Mouse (Mus musculus) erythroblast, adult 5-6 weeks (primary cell): ENCODE measurements around the gene Sval3. TPM values are rescaled to one million over a fixed set of nuclear protein-coding genes. Genes with fewer than 3 reads are reported as not detected.

Experiments used
- ATAC-seq: replicated peaks from 2 replicates; pipeline ENCODE4 v1.8.0; 2016; ENCODE audit warnings: moderate number of reproducible peaks, mild to moderate bottlenecking, moderate TSS enrichment, inconsistent platforms; ENCODE audit not compliant: poor library complexity, low FRiP score, severe bottlenecking
- total RNA-seq, 2 experiments: library from RNA; stranded (forward) in 1 of 2; stranded (reverse) in 1 of 2; fragments of 150-400 nt in 1 of 2; fragments of 200-764, 138-1000 nt in 1 of 2; gene quantifications; 2 replicates each; pipeline versions ENCODE4 v1.2.3 to v1.2.4; 2015 to 2017; ENCODE audit warnings: low replicate concordance in 2 of 2

Gene Sval3
- total RNA-seq (2015; ENCODE audit: low replicate concordance), result not detected in 2 replicates
- not detected in 2 replicates for total RNA-seq (2017; ENCODE audit: low replicate concordance)

GRCm38 (mm10) chr6:41967840-41968239 lies at the start of gene Sval3:
Gene Sval3 (plus strand): TSS chr6:41968140.
- no peak for ATAC-seq

- no peak for ATAC-seq
Measured at GRCm38 (mm10) chr6:41951330-41951729, 16.6 kb upstream of the Sval3 start, which contains the start of gene Sval1. Gene Sval1 (plus strand): TSS chr6:41951630.

Other genes with a start within 250 kb of the Sval3 start
- gene Olfr459, start 193.0 kb upstream of the Sval3 start, total RNA-seq (2015; ENCODE audit: low replicate concordance), result not detected in 2 replicates
- 0.28 TPM in 1 of 2 replicates, not detected in the other for gene Olfr459, start 193.0 kb upstream of the Sval3 start, total RNA-seq (2017; ENCODE audit: low replicate concordance)
- gene Pip, start 120.6 kb upstream of the Sval3 start, total RNA-seq (2015; ENCODE audit: low replicate concordance), result not detected in 2 replicates
- not detected in 2 replicates for gene Pip, start 120.6 kb upstream of the Sval3 start, total RNA-seq (2017; ENCODE audit: low replicate concordance)
- not detected in 2 replicates for gene Sval2, start 115.2 kb upstream of the Sval3 start, total RNA-seq (2015; ENCODE audit: low replicate concordance)
- not detected in 2 replicates for gene Sval2, start 115.2 kb upstream of the Sval3 start, total RNA-seq (2017; ENCODE audit: low replicate concordance)
- gene Sval1, start 16.5 kb upstream of the Sval3 start, total RNA-seq (2015; ENCODE audit: low replicate concordance), result not detected in 2 replicates
- not detected in 2 replicates for gene Sval1, start 16.5 kb upstream of the Sval3 start, total RNA-seq (2017; ENCODE audit: low replicate concordance)
- gene Sva, start 70.3 kb downstream of the Sval3 start, total RNA-seq (2015; ENCODE audit: low replicate concordance), result not detected in 2 replicates
- not detected in 2 replicates for gene Sva, start 70.3 kb downstream of the Sval3 start, total RNA-seq (2017; ENCODE audit: low replicate concordance)
- not detected in 2 replicates for gene Tas2r139, start 172.8 kb downstream of the Sval3 start, total RNA-seq (2015; ENCODE audit: low replicate concordance)
- not detected in 2 replicates for gene Tas2r139, start 172.8 kb downstream of the Sval3 start, total RNA-seq (2017; ENCODE audit: low replicate concordance)
- gene Tas2r144, start 247.2 kb downstream of the Sval3 start, total RNA-seq (2015; ENCODE audit: low replicate concordance), result not detected in 2 replicates
- not detected in 2 replicates for gene Tas2r144, start 247.2 kb downstream of the Sval3 start, total RNA-seq (2017; ENCODE audit: low replicate concordance)